Mouse (Mus musculus): Measurements from ENCODE around the gene Olfr1411. TPM values are rescaled to one million over a fixed set of nuclear protein-coding genes. Genes with fewer than 3 reads are reported as not detected.

Gene Olfr1411
- polyA plus RNA-seq (2014; fragmentation: Illumina TruSeq; extraction: RNeasy Lipid Tissue Mini Kit (QIAGEN cat#74804); ENCODE audit: low replicate concordance) = not detected

GRCm38 (mm10) chr1:92594111-92594510 lies at the start of gene Olfr1411:
Olfr1411 (plus strand) TSS chr1:92594411.

GRCm38 (mm10) chr1:92571022-92571421 lies 23.2 kb upstream of the Olfr1411 start, which contains the start of gene Olfr1413:
Olfr1413 (plus strand) TSS chr1:92571322.

GRCm38 (mm10) chr1:92585479-92585878 lies 8.7 kb upstream of the Olfr1411 start, which contains the start of gene Olfr1412:
Olfr1412 (plus strand) TSS chr1:92585779.

GRCm38 (mm10) chr1:92605482-92605881 lies 11.3 kb downstream of the Olfr1411 start, which contains the start of gene Olfr1410:
Olfr1410 (plus strand) TSS chr1:92605782.

DNA sequence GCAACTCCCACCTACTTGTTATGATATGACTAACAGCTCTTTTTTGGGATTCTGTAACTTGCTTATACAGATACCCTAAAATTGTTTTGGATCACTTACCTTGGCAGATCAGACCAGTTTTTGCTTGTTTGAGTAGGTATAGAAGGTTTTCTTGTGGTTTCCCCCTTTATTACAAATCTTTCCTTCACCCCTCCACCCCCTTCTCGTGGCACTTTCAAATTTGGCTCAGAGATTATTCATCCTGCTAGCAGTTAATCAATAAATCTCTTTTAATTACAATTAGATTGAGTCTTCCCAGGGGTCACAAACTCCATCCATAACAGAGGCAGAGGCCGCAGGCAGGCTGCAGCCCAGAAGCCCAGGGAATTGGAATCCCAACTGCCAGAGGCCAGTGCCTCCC lies 23.3 kb downstream of the Olfr1411 start, which contains the start of gene Olfr12:
TSS of gene Olfr12 (plus strand) at position 301 of the 400 bp plus-strand sequence.

GRCm38 (mm10) chr1:92641514-92642272 lies 47.5 kb downstream of the Olfr1411 start, which contains the start of gene Cops9:
Cops9 (minus strand) TSS chr1:92641985.

Other genes starting within 250 kb of the Olfr1411 start
- gene Ndufa10, start 120.6 kb upstream of the Olfr1411 start, polyA plus RNA-seq (2014; fragmentation: Illumina TruSeq; extraction: RNeasy Lipid Tissue Mini Kit (QIAGEN cat#74804); ENCODE audit: low replicate concordance) = 149 TPM
- gene Olfr1416, start 109.3 kb upstream of the Olfr1411 start, polyA plus RNA-seq (2014; fragmentation: Illumina TruSeq; extraction: RNeasy Lipid Tissue Mini Kit (QIAGEN cat#74804); ENCODE audit: low replicate concordance) = not detected
- gene Olfr1415, start 98.3 kb upstream of the Olfr1411 start, polyA plus RNA-seq (2014; fragmentation: Illumina TruSeq; extraction: RNeasy Lipid Tissue Mini Kit (QIAGEN cat#74804); ENCODE audit: low replicate concordance) = not detected
- gene Olfr1414, start 75.8 kb upstream of the Olfr1411 start, polyA plus RNA-seq (2014; fragmentation: Illumina TruSeq; extraction: RNeasy Lipid Tissue Mini Kit (QIAGEN cat#74804); ENCODE audit: low replicate concordance) = not detected
- gene Olfr1413, start 23.1 kb upstream of the Olfr1411 start, polyA plus RNA-seq (2014; fragmentation: Illumina TruSeq; extraction: RNeasy Lipid Tissue Mini Kit (QIAGEN cat#74804); ENCODE audit: low replicate concordance) = not detected
- not detected for gene Olfr1412, start 8.6 kb upstream of the Olfr1411 start, polyA plus RNA-seq (2014; fragmentation: Illumina TruSeq; extraction: RNeasy Lipid Tissue Mini Kit (QIAGEN cat#74804); ENCODE audit: low replicate concordance)
- gene Olfr1410, start 11.4 kb downstream of the Olfr1411 start, polyA plus RNA-seq (2014; fragmentation: Illumina TruSeq; extraction: RNeasy Lipid Tissue Mini Kit (QIAGEN cat#74804); ENCODE audit: low replicate concordance) = not detected
- not detected for gene Olfr12, start 23.4 kb downstream of the Olfr1411 start, polyA plus RNA-seq (2014; fragmentation: Illumina TruSeq; extraction: RNeasy Lipid Tissue Mini Kit (QIAGEN cat#74804); ENCODE audit: low replicate concordance)
- 35.3 TPM for gene Cops9, start 47.6 kb downstream of the Olfr1411 start, polyA plus RNA-seq (2014; fragmentation: Illumina TruSeq; extraction: RNeasy Lipid Tissue Mini Kit (QIAGEN cat#74804); ENCODE audit: low replicate concordance)
- not detected for gene Otos, start 54.4 kb downstream of the Olfr1411 start, polyA plus RNA-seq (2014; fragmentation: Illumina TruSeq; extraction: RNeasy Lipid Tissue Mini Kit (QIAGEN cat#74804); ENCODE audit: low replicate concordance)
- gene Gpc1, start 237.2 kb downstream of the Olfr1411 start, polyA plus RNA-seq (2014; fragmentation: Illumina TruSeq; extraction: RNeasy Lipid Tissue Mini Kit (QIAGEN cat#74804); ENCODE audit: low replicate concordance) = not detected

All from small intestine, adult 10 weeks (tissue).